Mouse (Mus musculus) ES-Bruce4 (cell line): ENCODE data around the gene Dffb. TPM values are rescaled to one million over a fixed set of nuclear protein-coding genes. Genes with fewer than 3 reads are reported as not detected.

Experiments
- H3K27ac ChIP-seq: 2 replicates; pipeline ENCODE4 v1.5.1; 2012; ENCODE audit warnings: low read length, inconsistent platforms; ENCODE audit not compliant: insufficient read depth
- H3K27me3 ChIP-seq: 2 replicates; pipeline ENCODE4 v1.6.1; 2012; ENCODE audit warnings: mild to moderate bottlenecking, low read length, inconsistent platforms; ENCODE audit not compliant: control insufficient read depth, poor library complexity, insufficient read depth, severe bottlenecking
- H3K36me3 ChIP-seq: 2 replicates; pipeline ENCODE4 v1.6.1; 2012; ENCODE audit warnings: inconsistent platforms, mild to moderate bottlenecking, low read length, moderate library complexity; ENCODE audit not compliant: control insufficient read depth, poor library complexity, insufficient read depth, severe bottlenecking
- H3K4me1 ChIP-seq: one replicate; pipeline ENCODE4 v1.8.1; 2011; ENCODE audit warnings: low read length; ENCODE audit not compliant: control insufficient read depth, insufficient read depth
- H3K4me3 ChIP-seq: 2 replicates; pipeline ENCODE4 v1.5.1; 2011; ENCODE audit warnings: low read depth, mild to moderate bottlenecking, low read length
- H3K9ac ChIP-seq: 2 replicates; pipeline ENCODE4 v1.6.1; 2012; ENCODE audit warnings: low read depth, mild to moderate bottlenecking, inconsistent platforms; ENCODE audit not compliant: poor library complexity, severe bottlenecking
- H3K9me3 ChIP-seq: replicated peaks from 2 replicates; pipeline ENCODE4 v1.6.1; 2012; ENCODE audit warnings: mild to moderate bottlenecking, low read length, inconsistent platforms; ENCODE audit not compliant: control insufficient read depth, poor library complexity, insufficient read depth, severe bottlenecking
- CTCF ChIP-seq: IDR thresholded peaks from one replicate; pipeline ENCODE4 v1.8.1; 2011; ENCODE audit warnings: low read depth, low read length
- EP300 ChIP-seq: IDR thresholded peaks from 2 replicates; pipeline ENCODE4 v1.6.1; 2011; ENCODE audit warnings: low read depth, low read length; ENCODE audit not compliant: insufficient read depth
- POLR2A ChIP-seq: IDR thresholded peaks from one replicate; pipeline ENCODE4 v1.8.1; 2011; ENCODE audit warnings: low read length; ENCODE audit not compliant: insufficient read depth
- polyA plus RNA-seq: library from polyadenylated mRNA; stranded (reverse); fragments of >200 nt; gene quantifications from 2 replicates; pipeline ENCODE4 v1.2.4, GENCODE M21; 2011; ENCODE audit warnings: low read depth; ENCODE audit not compliant: missing spikeins, insufficient read depth, insufficient read length

The Dffb gene
- polyA plus RNA-seq, 1 experiment: 18.5 TPM

- H3K27me3 ChIP-seq: no peaks in the 10 kb centered on the region
- H3K4me1 ChIP-seq: no peaks in the 10 kb centered on the region
- peak overlapping the region; percentile 82 for H3K9ac ChIP-seq
- H3K27ac ChIP-seq: no peak overlapping the region
- H3K9me3 ChIP-seq: no peaks in the 10 kb centered on the region
- TF ChIP-seq POLR2A (no peak), EP300 (no peak), CTCF (no peak)
- peaks cover 14% of the 10 kb centered on the region for H3K36me3 ChIP-seq
- H3K4me3 ChIP-seq: peak overlapping the region; percentile 98
These were observed 17.3 kb downstream of the Dffb start for GRCm38 (mm10) chr4:153957444-153958250.

GRCm38 (mm10) chr4:153956569-153957405 lies 18.1 kb downstream of the Dffb start, which contains the start of gene A430005L14Rik:
A430005L14Rik (plus strand) TSS chr4:153957237.
- Histone ChIP-seq H3K9ac (peak within 1 kb of the TSS; percentile 82), H3K36me3 (peaks cover 9% of the 10 kb centered on the region), H3K4me1 (no peaks in the 10 kb centered on the region), H3K27me3 (no peaks in the 10 kb centered on the region), H3K9me3 (no peaks in the 10 kb centered on the region), H3K4me3 (peak within 1 kb of the TSS; percentile 98), H3K27ac (peak within 1 kb of the TSS; percentile 15)
- TF ChIP-seq POLR2A (peak; percentile 16), EP300 (peak; percentile 63; the same call in 1 of the 2 replicates), CTCF (no peak)

- no peak for TF ChIP-seq EP300
- H3K36me3 ChIP-seq: no peaks in the 10 kb centered on the region
- no peak overlapping the region for H3K9ac ChIP-seq
- H3K4me1 ChIP-seq: no peaks in the 10 kb centered on the region
- H3K9me3 ChIP-seq: no peaks in the 10 kb centered on the region
- no peaks in the 10 kb centered on the region for H3K27me3 ChIP-seq
- H3K27ac ChIP-seq: no peak overlapping the region
- no peak overlapping the region for H3K4me3 ChIP-seq
These were observed 19.3 kb downstream of the Dffb start for GRCm38 (mm10) chr4:153955651-153956050.

- TF ChIP-seq CTCF (no peak), EP300 (no peak), POLR2A (no peak)
These were observed 23.2 kb downstream of the Dffb start for GRCm38 (mm10) chr4:153951692-153952091.

GRCm38 (mm10) chr4:153951150-153951549 lies 23.8 kb downstream of the Dffb start:
- H3K9me3 ChIP-seq: no peaks in the 10 kb centered on the region
- no peak overlapping the region for H3K9ac ChIP-seq
- H3K36me3 ChIP-seq: no peaks in the 10 kb centered on the region
- H3K27me3 ChIP-seq: no peaks in the 10 kb centered on the region
- no peaks in the 10 kb centered on the region for H3K4me1 ChIP-seq
- TF ChIP-seq EP300: no peak
- TF ChIP-seq POLR2A: no peak
- no peak for TF ChIP-seq CTCF
- no peak overlapping the region for H3K4me3 ChIP-seq
- H3K27ac ChIP-seq: no peak overlapping the region

More at GRCm38 (mm10) chr4:153951692-153952091, 23.2 kb downstream of the Dffb start:
- Histone ChIP-seq H3K9ac (no peak overlapping the region), H3K27ac (no peak overlapping the region), H3K27me3 (no peaks in the 10 kb centered on the region), H3K4me1 (no peaks in the 10 kb centered on the region), H3K4me3 (no peak overlapping the region), H3K9me3 (no peaks in the 10 kb centered on the region), H3K36me3 (no peaks in the 10 kb centered on the region)

GRCm38 (mm10) chr4:153950372-153950771 lies 24.6 kb downstream of the Dffb start:
- Histone ChIP-seq H3K9ac (no peak overlapping the region), H3K27ac (no peak overlapping the region), H3K9me3 (no peaks in the 10 kb centered on the region), H3K4me1 (no peaks in the 10 kb centered on the region), H3K27me3 (no peaks in the 10 kb centered on the region), H3K36me3 (no peaks in the 10 kb centered on the region), H3K4me3 (no peak overlapping the region)
- TF ChIP-seq CTCF (no peak), EP300 (no peak), POLR2A (no peak)
